Mouse (Mus musculus): Measurements from ENCODE around the gene Mterf2. TPM values are rescaled to one million over a fixed set of nuclear protein-coding genes. Genes with fewer than 3 reads are reported as not detected.

Mterf2 gene
- 0.46 TPM in 1 of 2 replicates, not detected in the other for polyA plus RNA-seq (2012; ENCODE audit: insufficient read depth, low replicate concordance)

DNA sequence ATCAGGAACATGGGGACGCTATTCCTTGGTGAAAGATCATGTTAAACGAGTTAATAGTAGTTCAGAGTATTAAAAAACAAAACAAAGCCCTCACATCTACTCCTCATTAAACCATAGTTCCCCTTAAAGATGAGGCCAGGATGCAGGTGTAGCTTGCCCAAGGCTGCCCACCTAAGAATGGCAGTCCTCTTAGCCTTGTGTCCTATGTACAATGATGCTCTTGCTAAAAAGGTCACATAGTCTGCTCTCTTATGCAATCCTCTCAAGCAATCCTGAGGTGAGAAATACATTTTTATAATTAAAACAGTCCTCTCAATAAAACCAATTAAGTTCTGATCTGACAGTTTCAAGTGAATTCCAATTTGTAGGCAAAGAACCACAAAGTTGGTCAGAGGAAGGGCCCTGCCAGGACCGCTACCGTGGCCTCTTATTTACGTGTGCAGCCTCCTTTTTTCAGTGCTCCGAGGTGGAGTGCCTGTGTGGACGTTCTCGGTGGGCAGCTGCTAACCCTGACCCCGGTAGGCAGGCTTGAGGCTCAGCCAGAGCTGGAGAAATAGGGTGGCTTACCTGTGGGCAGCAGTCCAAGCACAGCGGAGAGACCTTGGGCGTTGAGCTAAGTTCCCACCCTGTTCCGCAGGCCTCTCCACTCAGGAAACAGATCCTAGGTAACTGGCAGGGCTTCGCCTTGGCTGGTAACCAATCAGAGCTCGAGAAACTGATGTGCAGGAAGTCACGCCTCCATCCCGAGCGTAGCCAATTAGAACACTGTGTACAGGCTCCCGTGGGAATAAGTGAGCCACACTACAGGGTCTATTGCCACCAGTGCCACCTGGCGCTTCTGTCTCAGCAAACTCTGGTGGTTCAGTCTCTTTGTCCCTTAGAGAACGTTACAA lies at the start of gene Mterf2:
TSS of gene Mterf2 (minus strand) at position 633 of the 893 bp plus-strand sequence.
- TF ChIP-seq GATA1 (IDR thresholded peaks at IDR 0.05; ENCODE audit: borderline replicate concordance, low read length) = no peak
- no peak for TF ChIP-seq FLI1 (IDR thresholded peaks at IDR 0.05; ENCODE audit: low read length)
- H3K9me3 ChIP-seq = no peaks in the 10 kb centered on the region
- H3K36me3 ChIP-seq (replicated peaks; ENCODE audit: low read length) = peaks cover 58% of the 10 kb centered on the region
- peaks cover 50% of the 10 kb centered on the region for H3K4me1 ChIP-seq
- H3K4me3 ChIP-seq (replicated peaks) = peak within 1 kb of the TSS; percentile 94
- no peaks in the 10 kb centered on the region for H3K27me3 ChIP-seq (replicated peaks)

DNA sequence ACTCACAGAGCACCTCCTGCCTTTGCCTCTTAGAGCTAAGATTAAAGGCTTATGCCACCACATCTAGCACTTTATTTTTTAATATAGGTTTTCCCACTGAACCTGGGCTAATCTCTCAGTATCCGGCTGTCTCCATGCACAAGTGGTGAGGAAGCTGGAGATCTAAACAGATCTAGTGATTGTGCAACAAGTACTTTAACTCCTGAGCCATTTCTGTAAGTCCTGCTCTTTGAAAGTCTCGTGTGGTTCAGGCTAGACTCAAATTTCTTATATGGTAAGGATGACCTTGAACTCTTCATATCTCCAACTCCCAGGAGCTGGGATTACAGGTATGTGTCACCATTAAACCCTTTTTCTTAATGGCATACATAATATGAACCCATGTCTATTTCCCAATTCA lies 48.8 kb upstream of the Mterf2 start:
- Histone ChIP-seq H3K4me1 (peaks cover 11% of the 10 kb centered on the region), H3K4me3 (replicated peaks) (no peak overlapping the region), H3K9me3 (no peaks in the 10 kb centered on the region), H3K36me3 (replicated peaks; ENCODE audit: low read length) (peaks cover 10% of the 10 kb centered on the region), H3K27me3 (replicated peaks) (no peaks in the 10 kb centered on the region)
- TF ChIP-seq GATA1 (IDR thresholded peaks at IDR 0.05; ENCODE audit: borderline replicate concordance, low read length) = no peak
- no peak for TF ChIP-seq FLI1 (IDR thresholded peaks at IDR 0.05; ENCODE audit: low read length)

DNA sequence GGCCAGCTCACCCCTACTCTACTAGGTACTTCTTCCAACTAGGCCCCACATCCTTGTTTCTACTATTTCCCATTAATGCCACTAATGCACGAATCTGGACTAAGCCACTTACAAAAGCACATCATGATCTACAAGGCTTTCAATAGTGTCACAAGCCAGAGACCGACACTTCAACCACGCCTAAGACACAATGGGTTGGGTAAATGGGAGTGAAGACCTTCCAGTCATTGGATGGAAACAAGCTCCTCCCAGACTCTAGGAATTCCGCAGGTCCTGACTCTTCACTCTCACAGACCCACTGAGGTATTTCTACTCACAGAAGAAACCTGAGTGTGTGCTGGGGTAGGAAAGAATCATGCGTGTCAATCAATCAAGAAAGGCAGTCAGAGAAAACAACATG lies 37.5 kb upstream of the Mterf2 start:
- H3K27me3 ChIP-seq (replicated peaks) = no peaks in the 10 kb centered on the region
- no peak for TF ChIP-seq FLI1 (IDR thresholded peaks at IDR 0.05; ENCODE audit: low read length)
- TF ChIP-seq GATA1 (IDR thresholded peaks at IDR 0.05; ENCODE audit: borderline replicate concordance, low read length) = no peak
- no peak overlapping the region for H3K4me3 ChIP-seq (replicated peaks)
- peaks cover 11% of the 10 kb centered on the region for H3K36me3 ChIP-seq (replicated peaks; ENCODE audit: low read length)
- H3K4me1 ChIP-seq = peaks cover 13% of the 10 kb centered on the region; the same call in 1 of the 2 replicates
- no peaks in the 10 kb centered on the region for H3K9me3 ChIP-seq

DNA sequence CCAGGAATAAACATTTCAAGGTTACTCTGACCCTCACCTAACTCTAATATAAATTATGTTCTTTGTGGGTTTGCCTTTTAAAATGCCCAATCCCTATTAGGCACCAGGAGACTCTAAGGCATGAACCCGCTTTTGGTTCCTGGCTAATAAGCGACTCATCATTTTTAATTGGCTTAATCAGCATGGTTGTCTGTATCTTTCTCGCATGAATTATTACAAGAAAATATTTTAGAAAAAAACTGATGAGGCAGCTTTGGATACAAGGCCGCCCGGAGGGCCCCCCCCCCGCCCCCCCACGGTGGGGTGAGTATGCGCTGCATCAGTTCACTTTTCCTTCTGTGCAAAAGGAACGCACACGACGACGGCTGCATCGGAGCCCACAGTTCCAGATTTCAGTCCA lies 37.0 kb upstream of the Mterf2 start:
- Histone ChIP-seq H3K9me3 (no peaks in the 10 kb centered on the region), H3K4me1 (peaks cover 15% of the 10 kb centered on the region; the same call in 1 of the 2 replicates), H3K36me3 (replicated peaks; ENCODE audit: low read length) (peaks cover 9% of the 10 kb centered on the region), H3K27me3 (replicated peaks) (no peaks in the 10 kb centered on the region), H3K4me3 (replicated peaks) (no peak overlapping the region)
- no peak for TF ChIP-seq FLI1 (IDR thresholded peaks at IDR 0.05; ENCODE audit: low read length)
- no peak for TF ChIP-seq GATA1 (IDR thresholded peaks at IDR 0.05; ENCODE audit: borderline replicate concordance, low read length)

DNA sequence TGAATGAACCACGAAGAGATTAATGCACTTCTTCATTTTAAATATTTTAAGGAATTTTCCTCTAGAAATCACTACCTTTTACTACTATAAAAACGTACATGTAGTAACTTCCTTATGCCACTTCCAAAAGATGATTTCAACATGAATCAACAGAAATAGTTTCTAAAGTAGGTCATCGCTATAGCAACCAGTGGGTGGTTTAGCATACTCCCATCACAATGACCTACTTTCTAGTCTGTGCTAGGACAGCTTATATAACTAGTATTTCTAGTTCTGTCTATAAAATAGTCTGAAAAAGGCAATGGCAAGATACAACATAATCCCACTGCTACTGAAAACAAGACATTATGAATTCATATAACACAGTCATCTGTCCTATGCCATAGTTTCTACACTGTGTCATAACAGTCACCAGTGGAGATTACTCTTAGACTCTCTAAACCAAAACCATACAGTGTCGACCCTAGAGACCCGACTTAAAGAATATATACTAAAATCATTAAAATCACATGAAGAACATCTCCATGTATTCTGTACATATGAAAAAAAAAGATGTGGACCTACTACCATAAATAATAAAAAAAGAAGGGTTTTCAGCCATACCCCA lies 34.0 kb upstream of the Mterf2 start:
- TF ChIP-seq GATA1 (IDR thresholded peaks at IDR 0.05; ENCODE audit: borderline replicate concordance, low read length) (no peak), FLI1 (IDR thresholded peaks at IDR 0.05; ENCODE audit: low read length) (no peak)
- no peak overlapping the region for H3K4me3 ChIP-seq (replicated peaks)
- H3K27me3 ChIP-seq (replicated peaks) = no peaks in the 10 kb centered on the region
- no peaks in the 10 kb centered on the region for H3K9me3 ChIP-seq
- H3K4me1 ChIP-seq = peaks cover 18% of the 10 kb centered on the region
- H3K36me3 ChIP-seq (replicated peaks; ENCODE audit: low read length) = peaks cover 5% of the 10 kb centered on the region

DNA sequence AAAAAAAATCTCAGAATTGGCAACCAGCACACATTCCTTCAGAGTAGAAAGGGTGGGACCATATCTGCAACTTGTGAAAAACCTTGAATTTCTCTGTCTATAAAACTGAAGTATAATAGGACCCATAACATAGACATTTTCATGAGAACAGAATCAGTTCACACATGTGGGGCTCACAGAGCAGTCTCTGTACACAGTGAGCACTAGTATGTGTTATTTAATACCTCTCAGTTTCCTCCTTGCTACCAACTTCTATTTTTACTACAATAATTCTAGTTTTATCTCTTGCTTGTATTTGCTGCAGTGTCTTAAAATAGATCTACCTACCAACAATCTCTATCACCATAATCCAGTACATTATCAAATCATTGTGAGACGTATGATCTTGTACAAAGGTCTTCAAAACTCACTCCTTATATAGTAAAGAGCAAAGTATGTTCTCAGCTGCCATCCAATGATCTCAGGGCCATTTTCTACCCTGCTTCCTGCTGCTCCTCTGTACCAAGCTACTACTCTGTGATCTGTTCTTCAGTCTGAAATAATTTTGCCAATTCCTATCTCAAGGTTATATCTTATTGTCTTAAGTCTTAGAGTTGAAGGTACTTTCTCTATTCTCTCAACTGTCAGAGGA lies 32.3 kb upstream of the Mterf2 start:
- Histone ChIP-seq H3K27me3 (replicated peaks) (no peaks in the 10 kb centered on the region), H3K4me1 (peaks cover 17% of the 10 kb centered on the region), H3K9me3 (no peaks in the 10 kb centered on the region), H3K36me3 (replicated peaks; ENCODE audit: low read length) (peaks cover 11% of the 10 kb centered on the region), H3K4me3 (replicated peaks) (no peak overlapping the region)
- no peak for TF ChIP-seq GATA1 (IDR thresholded peaks at IDR 0.05; ENCODE audit: borderline replicate concordance, low read length)
- TF ChIP-seq FLI1 (IDR thresholded peaks at IDR 0.05; ENCODE audit: low read length) = no peak

DNA sequence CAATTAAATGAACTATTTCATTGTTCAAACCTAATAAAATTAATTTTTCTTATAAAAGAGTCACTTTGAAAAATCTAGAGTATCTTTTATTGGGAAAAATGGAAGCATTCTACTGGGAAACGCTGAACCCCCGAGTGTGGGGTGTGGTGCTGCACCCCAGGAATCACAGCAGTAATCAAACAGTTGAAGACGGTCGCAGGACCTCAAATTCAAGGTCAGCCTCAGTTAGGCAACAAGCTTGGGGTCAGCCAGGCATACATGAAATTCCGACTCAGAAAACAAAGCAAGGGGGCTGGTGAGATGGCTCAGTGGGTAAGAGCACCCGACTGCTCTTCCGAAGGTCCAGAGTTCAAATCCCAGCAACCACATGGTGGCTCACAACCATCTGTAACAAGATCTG lies 29.6 kb upstream of the Mterf2 start:
- TF ChIP-seq GATA1 (IDR thresholded peaks at IDR 0.05; ENCODE audit: borderline replicate concordance, low read length) (no peak), FLI1 (IDR thresholded peaks at IDR 0.05; ENCODE audit: low read length) (no peak)

DNA sequence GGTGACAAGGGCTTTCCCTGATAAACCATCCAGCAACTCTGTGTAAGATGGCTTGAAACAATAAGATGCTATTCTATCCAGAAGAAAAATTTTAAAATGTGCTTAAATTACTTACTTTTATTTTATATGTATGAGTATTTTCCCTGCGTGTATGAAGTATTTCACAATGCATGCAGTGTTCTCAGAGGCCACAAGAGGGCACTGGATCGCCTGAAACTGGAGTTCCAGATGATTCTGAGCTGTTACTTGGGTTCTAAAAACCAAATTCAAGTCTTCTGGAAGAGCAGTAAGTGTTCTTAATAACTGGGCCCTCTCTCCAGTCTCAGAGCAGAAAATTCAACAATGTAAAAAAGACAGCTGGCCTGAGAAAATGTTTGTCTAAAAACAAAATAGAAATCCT lies 26.4 kb upstream of the Mterf2 start:
- Histone ChIP-seq H3K4me1 (peaks cover 11% of the 10 kb centered on the region), H3K9me3 (no peaks in the 10 kb centered on the region), H3K27me3 (replicated peaks) (no peaks in the 10 kb centered on the region), H3K36me3 (replicated peaks; ENCODE audit: low read length) (peaks cover 47% of the 10 kb centered on the region), H3K4me3 (replicated peaks) (no peak overlapping the region)
- no peak for TF ChIP-seq GATA1 (IDR thresholded peaks at IDR 0.05; ENCODE audit: borderline replicate concordance, low read length)
- no peak for TF ChIP-seq FLI1 (IDR thresholded peaks at IDR 0.05; ENCODE audit: low read length)

More for the DNA sequence above, 29.6 kb upstream of the Mterf2 start:
- Histone ChIP-seq H3K4me1 (peaks cover 17% of the 10 kb centered on the region), H3K27me3 (replicated peaks) (no peaks in the 10 kb centered on the region), H3K4me3 (replicated peaks) (no peak overlapping the region), H3K9me3 (no peaks in the 10 kb centered on the region), H3K36me3 (replicated peaks; ENCODE audit: low read length) (peaks cover 19% of the 10 kb centered on the region)

DNA sequence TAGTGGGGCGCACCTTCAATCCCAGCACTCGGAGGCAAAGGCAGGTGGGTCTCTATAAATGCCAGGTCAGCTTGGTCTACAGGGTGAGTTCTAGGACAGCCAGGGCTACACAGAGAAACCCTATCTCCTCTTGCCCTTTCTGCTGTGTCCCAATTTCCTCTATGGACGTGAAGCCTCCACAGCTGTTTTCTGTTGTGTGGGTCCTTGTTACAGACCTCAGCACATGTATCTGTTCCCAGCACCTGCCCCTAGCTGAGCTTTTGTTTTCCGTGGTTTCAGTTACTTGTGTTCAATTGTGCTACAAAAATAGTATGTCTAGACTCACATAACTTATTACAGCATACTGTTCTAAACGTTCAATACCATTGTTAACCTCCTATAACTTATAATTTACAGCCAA lies 21.4 kb upstream of the Mterf2 start:
- H3K27me3 ChIP-seq (replicated peaks) = no peaks in the 10 kb centered on the region
- peaks cover 3% of the 10 kb centered on the region; the same call in 1 of the 2 replicates for H3K4me1 ChIP-seq
- peaks cover 77% of the 10 kb centered on the region for H3K36me3 ChIP-seq (replicated peaks; ENCODE audit: low read length)
- TF ChIP-seq FLI1 (IDR thresholded peaks at IDR 0.05; ENCODE audit: low read length) (no peak), GATA1 (IDR thresholded peaks at IDR 0.05; ENCODE audit: borderline replicate concordance, low read length) (no peak)
- H3K4me3 ChIP-seq (replicated peaks) = no peak overlapping the region
- H3K9me3 ChIP-seq = no peaks in the 10 kb centered on the region
